Mouse (Mus musculus) limb, embryonic 11.5 days (tissue): ENCODE data around the gene Ubl3. TPM values are rescaled to one million over a fixed set of nuclear protein-coding genes. Genes with fewer than 3 reads are reported as not detected.

Experiments
- ATAC-seq: fragments of 200-750 bp; cut with Nextera tagmentation; 2 replicates; pipeline ENCODE4 v1.8.0; 2017; ENCODE audit warnings: low read depth; ENCODE audit not compliant: insufficient number of reproducible peaks, low FRiP score, low TSS enrichment
- DNase-seq: peaks from one replicate; pipeline ENCODE4 v3.0.0-alpha.2; 2015; ENCODE audit warnings: low spot score
- H3K27ac ChIP-seq: fragments of 300-500 bp; sonication (generic); replicated peaks from 2 replicates; pipeline ENCODE4 v1.5.1; 2014; ENCODE audit warnings: low read depth, mild to moderate bottlenecking, low read length
- H3K27me3 ChIP-seq: fragments of 300-500 bp; sonication (generic); 2 replicates; pipeline ENCODE4 v1.6.1; 2014; ENCODE audit warnings: mild to moderate bottlenecking, low read length, mixed read lengths; ENCODE audit not compliant: control insufficient read depth, insufficient read depth
- H3K36me3 ChIP-seq: fragments of 300-500 bp; sonication (generic); 2 replicates; pipeline ENCODE4 v1.6.1; 2014; ENCODE audit warnings: mild to moderate bottlenecking, low read length, moderate library complexity, mixed read lengths; ENCODE audit not compliant: control insufficient read depth, insufficient read depth
- H3K4me1 ChIP-seq: fragments of 300-500 bp; sonication (generic); 2 replicates; pipeline ENCODE4 v1.6.1; 2014; ENCODE audit warnings: low read length, mixed read lengths; ENCODE audit not compliant: control insufficient read depth, insufficient read depth
- H3K4me2 ChIP-seq: fragments of 300-500 bp; sonication (generic); 2 replicates; pipeline ENCODE4 v1.6.1; 2014; ENCODE audit warnings: low read depth, mild to moderate bottlenecking, moderate library complexity; ENCODE audit not compliant: severe bottlenecking
- H3K4me3 ChIP-seq: fragments of 300-500 bp; sonication (generic); 2 replicates; pipeline ENCODE4 v1.5.1; 2014; ENCODE audit warnings: low read depth, low read length
- H3K9ac ChIP-seq: fragments of 300-500 bp; sonication (generic); 2 replicates; pipeline ENCODE4 v1.6.1; 2014; ENCODE audit warnings: mild to moderate bottlenecking, low read length
- H3K9me3 ChIP-seq: fragments of 300-500 bp; sonication (generic); 2 replicates; pipeline ENCODE4 v1.6.1; 2016; ENCODE audit warnings: low read length; ENCODE audit not compliant: control insufficient read depth
- WGBS: fragments of 180-500 bp; shearing (Covaris S2); extraction: QIAGEN DNeasy Blood & Tissue Kit; methylation state at CpG from one replicate; pipeline ENCODE4 v1.1.7; 2014; 5-methylcytosine and 5-hydroxymethylcytosine counted together
- polyA plus RNA-seq: library from polyadenylated mRNA; unstranded; fragments of >200 nt; fragmentation: Nextera tagmentation; extraction: Ambion mirVana; gene quantifications from 2 replicates; pipeline ENCODE4 v1.2.1, GENCODE M21; 2014

Gene Ubl3
- polyA plus RNA-seq, 1 experiment from 2014 or later = 50.6 TPM

- no peaks in the 10 kb centered on the region for H3K4me1 ChIP-seq
- no peaks in the 10 kb centered on the region for H3K9me3 ChIP-seq
- WGBS = 77% methylated on average over 5 of the region's 5 CpGs
- H3K36me3 ChIP-seq = no peaks in the 10 kb centered on the region
- no peak for DNase-seq
- H3K27me3 ChIP-seq = no peaks in the 10 kb centered on the region
- no peak overlapping the region for H3K4me3 ChIP-seq
- no peak overlapping the region for H3K27ac ChIP-seq
- H3K9ac ChIP-seq = no peak overlapping the region
- H3K4me2 ChIP-seq = no peak overlapping the region
- no peak for ATAC-seq
Observed at GRCm38 (mm10) chr5:148499616-148500015, 53.0 kb downstream of the Ubl3 start.

DNA sequence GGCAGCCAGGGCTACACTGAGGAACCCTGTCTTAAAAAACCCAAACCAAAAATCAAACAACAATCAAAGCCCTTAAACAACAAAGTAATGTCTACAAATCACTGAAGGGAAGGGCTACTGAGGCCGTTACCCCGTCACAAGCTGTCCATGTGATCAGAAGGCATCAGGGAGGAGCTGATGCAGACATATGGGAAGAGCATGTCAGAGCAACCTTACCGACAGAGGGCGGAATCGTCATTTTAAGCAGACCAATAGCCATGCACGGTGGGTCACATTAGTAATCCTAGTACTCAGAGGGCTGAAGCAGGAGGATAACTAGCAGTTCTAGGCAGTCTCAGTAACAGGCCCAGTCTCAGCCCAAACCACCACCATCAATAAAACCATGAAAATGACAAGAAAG, 56.6 kb downstream of the Ubl3 start:
- no peak overlapping the region for H3K27ac ChIP-seq
- no peak overlapping the region for H3K9ac ChIP-seq
- no peaks in the 10 kb centered on the region for H3K36me3 ChIP-seq
- H3K27me3 ChIP-seq = no peaks in the 10 kb centered on the region
- ATAC-seq = no peak
- no peak for DNase-seq
- WGBS = 82% methylated on average over 6 of the region's 6 CpGs
- H3K4me1 ChIP-seq = no peaks in the 10 kb centered on the region
- H3K4me2 ChIP-seq = no peak overlapping the region
- no peak overlapping the region for H3K4me3 ChIP-seq
- no peaks in the 10 kb centered on the region for H3K9me3 ChIP-seq

- DNase-seq (peak; percentile 34), ATAC-seq (no peak)
- Histone ChIP-seq H3K27me3 (no peaks in the 10 kb centered on the region), H3K9ac (no peak overlapping the region), H3K4me1 (no peaks in the 10 kb centered on the region), H3K9me3 (no peaks in the 10 kb centered on the region), H3K36me3 (no peaks in the 10 kb centered on the region), H3K27ac (no peak overlapping the region), H3K4me2 (no peak overlapping the region), H3K4me3 (no peak overlapping the region)
- 54% methylated on average over 10 of the region's 10 CpGs for WGBS
Observed at GRCm38 (mm10) chr5:148495173-148495572, 57.4 kb downstream of the Ubl3 start.

DNA sequence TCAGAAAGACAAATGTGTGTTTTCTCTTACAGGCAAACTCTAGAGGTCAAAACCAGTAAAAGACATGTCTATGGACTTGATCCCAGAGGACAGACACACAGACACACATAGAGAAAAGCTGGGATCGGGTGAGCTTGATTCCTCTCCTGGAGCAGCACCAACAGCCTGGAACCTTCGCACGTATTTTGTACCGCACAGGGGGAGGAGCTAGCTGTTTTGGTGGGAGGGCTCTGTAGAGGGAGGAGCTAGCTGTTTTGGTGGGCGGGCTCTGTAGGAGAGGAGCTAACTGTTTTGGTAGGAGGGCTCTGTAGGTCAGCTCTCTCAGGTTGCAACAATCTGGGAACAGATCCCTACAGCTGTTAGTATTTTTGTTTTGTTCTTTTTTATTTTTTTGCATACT, 58.3 kb downstream of the Ubl3 start:
- H3K4me3 ChIP-seq = no peak overlapping the region
- 0 out of 2 replicates have a peak, but pooled peaks cover 6% of the 10 kb centered on the region for H3K4me1 ChIP-seq
- no peaks in the 10 kb centered on the region for H3K9me3 ChIP-seq
- H3K4me2 ChIP-seq = no peak overlapping the region
- no peak overlapping the region for H3K27ac ChIP-seq
- 90% methylated on average over 5 of the region's 5 CpGs for WGBS
- DNase-seq (no peak), ATAC-seq (no peak)
- no peaks in the 10 kb centered on the region for H3K36me3 ChIP-seq
- H3K9ac ChIP-seq = no peak overlapping the region
- no peaks in the 10 kb centered on the region for H3K27me3 ChIP-seq

DNA sequence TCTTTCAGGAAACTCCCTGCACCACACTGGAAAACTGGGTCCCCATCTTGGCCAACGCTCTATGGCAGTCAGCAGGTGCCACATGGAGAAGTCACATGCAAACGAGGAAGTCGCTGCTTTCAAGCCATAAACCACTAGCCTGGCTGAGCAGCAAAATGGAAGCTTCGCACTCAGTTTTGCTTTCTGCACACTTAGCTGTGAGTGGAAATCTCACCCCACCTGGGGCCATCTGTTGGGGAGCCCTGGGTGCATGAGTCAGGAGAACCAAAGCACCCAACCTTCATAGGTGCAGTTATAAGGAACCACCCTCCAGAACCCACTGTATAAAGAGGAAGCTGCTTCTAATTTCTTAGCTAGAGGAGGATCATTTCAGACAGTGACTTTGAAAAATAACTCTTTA, 59.6 kb downstream of the Ubl3 start:
- no peaks in the 10 kb centered on the region for H3K27me3 ChIP-seq
- 92% methylated on average over 4 of the region's 4 CpGs for WGBS
- no peak overlapping the region for H3K27ac ChIP-seq
- no peaks in the 10 kb centered on the region for H3K9me3 ChIP-seq
- no peak overlapping the region for H3K4me2 ChIP-seq
- no peak overlapping the region for H3K4me3 ChIP-seq
- DNase-seq (no peak), ATAC-seq (no peak)
- no peaks in the 10 kb centered on the region for H3K36me3 ChIP-seq
- H3K9ac ChIP-seq = no peak overlapping the region
- H3K4me1 ChIP-seq = 0 out of 2 replicates have a peak, but pooled peaks cover 6% of the 10 kb centered on the region

- Histone ChIP-seq H3K27ac (no peak overlapping the region), H3K9ac (no peak overlapping the region), H3K4me3 (no peak overlapping the region), H3K27me3 (no peaks in the 10 kb centered on the region), H3K36me3 (no peaks in the 10 kb centered on the region), H3K4me2 (no peak overlapping the region), H3K9me3 (no peaks in the 10 kb centered on the region), H3K4me1 (0 out of 2 replicates have a peak, but pooled peaks cover 6% of the 10 kb centered on the region)
- 82% methylated on average over 3 of the region's 3 CpGs for WGBS
- ATAC-seq = no peak
- no peak for DNase-seq
Observed at GRCm38 (mm10) chr5:148490391-148490790, 62.2 kb downstream of the Ubl3 start.

- WGBS = 48% methylated on average over 10 of the region's 10 CpGs
- Histone ChIP-seq H3K36me3 (no peaks in the 10 kb centered on the region), H3K9ac (no peak overlapping the region), H3K4me1 (0 out of 2 replicates have a peak, but pooled peaks cover 6% of the 10 kb centered on the region), H3K4me3 (no peak overlapping the region), H3K27me3 (no peaks in the 10 kb centered on the region), H3K9me3 (no peaks in the 10 kb centered on the region), H3K27ac (no peak overlapping the region), H3K4me2 (no peak overlapping the region)
- ATAC-seq (no peak), DNase-seq (peak; percentile 25)
Observed at GRCm38 (mm10) chr5:148489724-148490193, 62.8 kb downstream of the Ubl3 start.

GRCm38 (mm10) chr5:148488891-148489723, 63.5 kb downstream of the Ubl3 start:
- Histone ChIP-seq H3K4me2 (no peak overlapping the region), H3K9ac (no peak overlapping the region), H3K9me3 (no peaks in the 10 kb centered on the region), H3K27me3 (no peaks in the 10 kb centered on the region), H3K36me3 (no peaks in the 10 kb centered on the region), H3K4me1 (0 out of 2 replicates have a peak, but pooled peaks cover 6% of the 10 kb centered on the region), H3K4me3 (no peak overlapping the region), H3K27ac (no peak overlapping the region)
- DNase-seq = no peak
- WGBS = 76% methylated on average over 13 of the region's 13 CpGs
- 0 out of 2 replicates have a peak, but pooled peaks have one; percentile 35 for ATAC-seq
